Mouse (Mus musculus) thymus, postnatal 25 days (tissue): ENCODE measurements around the gene Tcte1.
A peak's percentile ranks its signal among the peaks of the same experiment; 100 is the strongest.

Experiments used
- DNase-seq: peaks from one replicate; pipeline ENCODE4 v3.0.0; 2022

Tcte1 gene

GRCm38 (mm10) chr17:45585725-45586448 lies 62.7 kb downstream of the Tcte1 start:
- no peak for DNase-seq

DNA sequence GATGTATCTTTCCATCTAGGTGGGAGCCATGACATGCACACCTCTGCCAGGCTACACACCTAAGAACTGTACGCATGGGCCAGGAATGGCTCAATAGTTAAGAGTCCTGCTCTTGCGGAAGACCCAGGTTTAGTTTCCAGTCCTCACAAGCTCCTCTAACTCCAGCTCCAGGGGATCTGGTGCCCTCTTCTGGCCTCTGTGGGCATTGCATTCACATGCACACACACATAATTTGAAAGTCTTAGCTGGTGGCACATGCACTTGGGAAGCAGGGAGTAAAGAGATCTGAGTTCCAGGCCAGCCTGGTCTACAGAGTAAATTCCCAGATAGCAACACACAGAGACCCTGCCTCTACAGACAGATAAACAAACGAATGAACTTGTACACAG lies 63.2 kb downstream of the Tcte1 start:
- DNase-seq = peak; percentile 52

DNA sequence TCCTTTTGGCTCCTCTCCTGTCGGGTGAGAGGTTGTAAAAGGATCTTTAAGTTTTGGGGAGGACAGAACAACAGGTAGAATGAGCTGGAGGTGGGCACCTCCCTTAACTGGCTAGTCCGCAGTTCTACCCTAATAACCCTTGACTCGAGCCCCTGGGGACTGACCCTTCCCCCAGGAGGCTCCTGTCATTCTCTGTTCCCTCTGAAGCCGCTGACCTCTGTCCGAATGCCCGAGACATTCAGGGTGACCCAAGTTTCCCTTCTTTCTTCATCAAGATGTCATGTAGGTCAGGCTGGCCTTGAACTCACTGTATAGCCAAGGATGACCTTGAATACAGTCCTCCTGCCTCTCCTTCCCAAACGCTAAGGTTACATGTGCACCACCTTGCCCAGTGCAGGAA lies 65.1 kb downstream of the Tcte1 start:
- no peak for DNase-seq

DNA sequence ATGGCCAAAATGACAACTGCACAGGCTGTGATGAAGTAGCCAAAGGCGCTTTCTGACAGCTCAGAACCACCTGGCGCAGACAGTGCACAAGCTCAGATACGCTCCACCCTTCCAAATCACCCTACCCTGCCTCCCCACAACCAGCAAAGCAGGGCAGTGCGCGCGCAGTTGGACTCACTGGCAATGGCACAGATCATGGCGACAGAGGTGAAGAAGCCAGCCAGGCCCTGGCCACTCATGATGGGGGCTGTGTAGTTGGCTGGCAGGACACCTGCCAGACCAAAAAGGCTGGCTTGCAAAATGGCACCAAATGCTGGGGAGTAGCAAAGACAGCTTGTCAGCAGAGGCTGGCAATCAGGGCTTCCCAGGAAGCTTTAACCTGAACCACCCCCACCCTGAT lies 66.0 kb downstream of the Tcte1 start:
- DNase-seq = no peak

DNA sequence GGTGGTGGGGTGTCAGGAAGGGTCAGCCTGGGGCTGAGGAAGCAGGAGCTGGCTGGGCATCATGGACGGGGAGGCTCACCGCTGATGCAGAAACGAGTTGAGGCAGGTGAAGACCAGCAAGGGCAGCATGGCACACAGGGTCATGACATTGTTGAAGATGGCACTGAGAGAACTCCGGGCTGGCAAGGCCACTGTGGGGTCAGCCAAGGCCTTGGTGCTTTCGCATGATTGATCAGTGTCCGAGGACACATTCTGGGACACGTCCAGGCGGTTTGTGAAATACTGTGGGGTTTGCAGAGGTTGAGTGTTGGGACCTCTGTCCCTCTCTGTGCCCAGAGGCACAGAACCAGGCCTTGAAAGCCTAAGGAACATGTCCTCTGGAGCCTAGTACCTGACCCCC lies 66.6 kb downstream of the Tcte1 start:
- no peak for DNase-seq

GRCm38 (mm10) chr17:45590410-45590809 lies 67.2 kb downstream of the Tcte1 start:
- no peak for DNase-seq

DNA sequence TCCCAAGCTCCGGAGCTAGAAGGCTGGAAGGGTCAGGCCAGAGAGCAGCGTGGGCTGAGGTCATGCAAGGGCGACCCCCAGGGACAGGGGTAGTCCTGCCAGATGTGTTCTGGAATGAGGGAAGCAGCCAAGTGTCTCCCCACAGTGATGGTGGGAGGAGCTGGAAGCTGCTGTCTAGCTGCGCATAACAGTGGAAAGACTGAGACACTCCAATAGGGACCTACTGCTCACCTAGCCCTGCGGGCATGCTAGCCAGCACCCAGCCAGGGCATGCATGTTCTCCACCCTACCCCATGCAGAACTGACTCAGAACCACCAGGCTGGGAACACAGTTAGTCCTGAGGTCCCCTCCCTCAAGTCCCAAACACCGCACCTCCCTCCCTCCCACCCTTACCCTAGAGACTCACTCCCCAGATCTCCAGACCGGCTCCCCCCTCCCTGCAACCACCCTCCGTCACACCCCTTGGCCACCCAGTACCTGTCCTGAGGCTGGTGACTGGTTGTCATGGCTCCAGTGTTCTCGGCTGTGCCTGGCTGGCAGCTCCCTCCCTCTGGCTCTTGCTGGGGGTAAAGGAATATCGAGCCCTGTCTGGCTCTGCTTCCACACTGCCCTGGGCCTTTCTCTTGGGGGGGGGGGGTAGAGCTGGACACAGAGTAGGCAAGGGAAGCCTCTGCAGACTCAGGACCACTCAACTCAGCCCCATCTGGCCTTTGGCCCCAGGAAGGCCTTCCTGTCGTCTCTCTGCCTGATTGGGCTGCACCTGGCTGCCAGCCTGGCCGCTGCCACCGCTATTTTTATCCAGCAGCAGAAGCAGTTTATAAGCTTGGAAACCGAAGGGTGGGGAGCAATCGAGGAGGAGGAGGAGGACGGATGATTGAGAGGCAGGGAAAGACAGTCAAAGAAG lies 68.7 kb downstream of the Tcte1 start:
- DNase-seq = no peak
